Mouse (Mus musculus): ENCODE data around the gene Rnf212. TPM values are rescaled to one million over a fixed set of nuclear protein-coding genes. Genes with fewer than 3 reads are reported as not detected.
"Not testable (repeated sequence)": the region's sequence is repeated elsewhere in the genome, so short reads cannot be mapped to it uniquely, and the experiment has no call there.

Rnf212 gene
- 3.2 and 4.6 TPM in 2 replicates for polyA plus RNA-seq (2012; rRNA removed)
- polyA plus RNA-seq (2014; fragmentation: Nextera tagmentation; extraction: Ambion mirVana): 3.3 and 4.9 TPM in 2 replicates

- 61% methylated on average over 40 of the region's 40 CpGs for WGBS (ENCODE audit: insufficient replicate concordance)
- TF ChIP-seq EP300 (IDR thresholded peaks at IDR 0.05; ENCODE audit: low read depth): no peak
- no peak for TF ChIP-seq CTCF (IDR thresholded peaks at IDR 0.05; ENCODE audit: low read depth)
- no peak for DNase-seq (ENCODE audit: low read depth in 3 of 3, low spot score in 3 of 3)
These were observed at the start of gene Rnf212 for GRCm38 (mm10) chr5:108774630-108775306. TSS of gene Rnf212 (minus strand) at chr5:108774982.

GRCm38 (mm10) chr5:108823276-108823675 lies 48.5 kb upstream of the Rnf212 start:
- ATAC-seq (ENCODE audit: insufficient read depth): no peak
- Histone ChIP-seq H3K4me3 (ENCODE audit: insufficient read depth in 1 of 2, low read depth in 2 of 2, low read length in 2 of 2) (no peak overlapping the region), H3K27me3 (ENCODE audit: control insufficient read depth, insufficient read depth, low read length) (no peaks in the 10 kb centered on the region), H3K9me3 (ENCODE audit: control insufficient read depth, low read length) (no peaks in the 10 kb centered on the region), H3K4me1 (replicated peaks; ENCODE audit: control insufficient read depth in 2 of 2, insufficient read depth in 2 of 2, low read length in 1 of 2) (no peaks in the 10 kb centered on the region), H3K9ac (replicated peaks) (no peak overlapping the region), H3K36me3 (replicated peaks; ENCODE audit: control insufficient read depth, insufficient read depth, low read depth) (no peaks in the 10 kb centered on the region), H3K4me2 (ENCODE audit: low read depth) (no peak overlapping the region), H3K27ac (no peak overlapping the region)
- DNase-seq (ENCODE audit: low read depth in 3 of 3, low spot score in 3 of 3): no peak
- TF ChIP-seq CTCF (IDR thresholded peaks at IDR 0.05; ENCODE audit: low read depth) (no peak), EP300 (IDR thresholded peaks at IDR 0.05; ENCODE audit: low read depth) (no peak)
- WGBS (ENCODE audit: insufficient replicate concordance): 64% methylated on average over 2 of the region's 2 CpGs

More at GRCm38 (mm10) chr5:108774630-108775306, at the start of gene Rnf212:
- H3K27me3 ChIP-seq (ENCODE audit: control insufficient read depth, insufficient read depth, low read length): no peaks in the 10 kb centered on the region
- H3K4me1 ChIP-seq (replicated peaks; ENCODE audit: control insufficient read depth in 2 of 2, insufficient read depth in 2 of 2, low read length in 1 of 2): no peaks in the 10 kb centered on the region
- H3K4me2 ChIP-seq (ENCODE audit: low read depth): no peak within 1 kb of the TSS
- H3K36me3 ChIP-seq (replicated peaks; ENCODE audit: control insufficient read depth, insufficient read depth, low read depth): no peaks in the 10 kb centered on the region
- H3K4me3 ChIP-seq (ENCODE audit: insufficient read depth in 1 of 2, low read depth in 2 of 2, low read length in 2 of 2): no peak within 1 kb of the TSS
- no peaks in the 10 kb centered on the region for H3K9me3 ChIP-seq (ENCODE audit: control insufficient read depth, low read length)
- ATAC-seq (ENCODE audit: insufficient read depth): no peak
- no peak within 1 kb of the TSS for H3K9ac ChIP-seq (replicated peaks)
- no peak within 1 kb of the TSS for H3K27ac ChIP-seq

- not testable (repeated sequence) for H3K4me1 ChIP-seq (replicated peaks; ENCODE audit: control insufficient read depth in 2 of 2, insufficient read depth in 2 of 2, low read length in 1 of 2); H3K9me3 ChIP-seq (ENCODE audit: control insufficient read depth, low read length); H3K4me3 ChIP-seq (ENCODE audit: insufficient read depth in 1 of 2, low read depth in 2 of 2, low read length in 2 of 2); DNase-seq (ENCODE audit: low read depth in 3 of 3, low spot score in 3 of 3); H3K27me3 ChIP-seq (ENCODE audit: control insufficient read depth, insufficient read depth, low read length); H3K9ac ChIP-seq (replicated peaks); H3K36me3 ChIP-seq (replicated peaks; ENCODE audit: control insufficient read depth, insufficient read depth, low read depth); H3K27ac ChIP-seq; ATAC-seq (ENCODE audit: insufficient read depth); H3K4me2 ChIP-seq (ENCODE audit: low read depth)
- 51% methylated on average over 2 of the region's 2 CpGs for WGBS (ENCODE audit: insufficient replicate concordance)
These were observed 34.0 kb upstream of the Rnf212 start, which contains the start of gene Vmn2r8 for GRCm38 (mm10) chr5:108808750-108809149. TSS of gene Vmn2r8 (minus strand) at chr5:108808850.

- Histone ChIP-seq H3K36me3 (replicated peaks; ENCODE audit: control insufficient read depth, insufficient read depth, low read depth) (no peaks in the 10 kb centered on the region), H3K27me3 (ENCODE audit: control insufficient read depth, insufficient read depth, low read length) (no peaks in the 10 kb centered on the region), H3K4me1 (replicated peaks; ENCODE audit: control insufficient read depth in 2 of 2, insufficient read depth in 2 of 2, low read length in 1 of 2) (no peaks in the 10 kb centered on the region), H3K9me3 (ENCODE audit: control insufficient read depth, low read length) (no peaks in the 10 kb centered on the region), H3K9ac (replicated peaks) (no peak overlapping the region), H3K4me2 (ENCODE audit: low read depth) (no peak overlapping the region), H3K4me3 (ENCODE audit: insufficient read depth in 1 of 2, low read depth in 2 of 2, low read length in 2 of 2) (no peak overlapping the region), H3K27ac (no peak overlapping the region)
- ATAC-seq (ENCODE audit: insufficient read depth) (no peak), DNase-seq (ENCODE audit: low read depth in 3 of 3, low spot score in 3 of 3) (no peak)
- TF ChIP-seq CTCF (IDR thresholded peaks at IDR 0.05; ENCODE audit: low read depth): no peak
- TF ChIP-seq EP300 (IDR thresholded peaks at IDR 0.05; ENCODE audit: low read depth): no peak
- 28% methylated on average over 1 of the region's 1 CpGs for WGBS (ENCODE audit: insufficient replicate concordance)
These were observed 28.9 kb upstream of the Rnf212 start for GRCm38 (mm10) chr5:108803646-108804045.

- not testable (repeated sequence) for H3K9me3 ChIP-seq (ENCODE audit: control insufficient read depth, low read length); H3K9ac ChIP-seq (replicated peaks); H3K27me3 ChIP-seq (ENCODE audit: control insufficient read depth, insufficient read depth, low read length); H3K4me3 ChIP-seq (ENCODE audit: insufficient read depth in 1 of 2, low read depth in 2 of 2, low read length in 2 of 2); DNase-seq (ENCODE audit: low read depth in 3 of 3, low spot score in 3 of 3); H3K36me3 ChIP-seq (replicated peaks; ENCODE audit: control insufficient read depth, insufficient read depth, low read depth); H3K4me1 ChIP-seq (replicated peaks; ENCODE audit: control insufficient read depth in 2 of 2, insufficient read depth in 2 of 2, low read length in 1 of 2); H3K4me2 ChIP-seq (ENCODE audit: low read depth); H3K27ac ChIP-seq; ATAC-seq (ENCODE audit: insufficient read depth)
- 33% methylated on average over 2 of the region's 2 CpGs for WGBS (ENCODE audit: insufficient replicate concordance)
These were observed 20.5 kb upstream of the Rnf212 start, which contains the start of gene Tmed11 for GRCm38 (mm10) chr5:108795263-108795662. TSS of gene Tmed11 (minus strand) at chr5:108795363.

Measured in liver, embryonic 14.5 days (tissue).